Mouse (Mus musculus) left cerebral cortex, postnatal 4 days (tissue): ENCODE measurements around the gene Camkmt. TPM values are rescaled to one million over a fixed set of nuclear protein-coding genes. Genes with fewer than 3 reads are reported as not detected.
A peak's percentile ranks its signal among the peaks of the same experiment; 100 is the strongest.

ENCODE experiments used
- DNase-seq: peaks from one replicate; pipeline ENCODE4 v3.0.0-alpha.2; 2022
- intact Hi-C: fragments of 180-260 bp; cut with DNase I; formaldehyde crosslinking; loops from one replicate; pipeline ENCODE4 v1.15.1; 2025
- total RNA-seq, 2 experiments: library from RNA; stranded (reverse); gene quantifications; 2 replicates each; pipeline ENCODE4 v1.2.3; 2021

Gene Camkmt
- total RNA-seq, 2 experiments from 2014 or later: 13.1 to 14.6 TPM

- intact Hi-C loops: no loop called here
- DNase-seq: peak; percentile 13
Observed at GRCm38 (mm10) chr17:85089011-85089410, 1.3 kb upstream of the Camkmt start.

GRCm38 (mm10) chr17:85089621-85090020, 731 bp upstream of the Camkmt start:
- DNase-seq: no peak
- intact Hi-C loops: no loop called here

- intact Hi-C loops: no loop called here
- DNase-seq: no peak
Observed at GRCm38 (mm10) chr17:85091762-85092161, 1.4 kb downstream of the Camkmt start.

DNA sequence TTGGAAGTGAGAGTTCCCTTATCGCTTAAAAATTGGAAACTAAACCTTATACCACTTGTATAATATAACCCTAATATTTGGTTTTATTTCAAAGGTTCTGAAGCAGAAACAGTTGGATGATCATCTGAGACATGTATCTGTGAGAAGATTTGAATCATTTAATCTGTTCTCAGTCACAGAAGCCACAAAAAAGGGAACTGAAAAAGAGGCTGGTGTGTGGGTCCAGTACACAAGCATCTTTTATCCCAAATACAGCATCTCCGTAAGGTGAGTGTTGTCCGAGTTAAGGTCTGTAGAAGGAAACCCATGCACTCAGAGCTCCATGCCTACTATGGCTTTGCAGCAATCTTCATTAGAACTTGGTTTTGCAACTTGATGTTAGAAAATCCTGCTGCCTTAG, 6.0 kb downstream of the Camkmt start:
- intact Hi-C loops: no loop called here
- DNase-seq: no peak

GRCm38 (mm10) chr17:85098677-85099323, 8.4 kb downstream of the Camkmt start:
- intact Hi-C loops: no loop called here
- DNase-seq: no peak

DNA sequence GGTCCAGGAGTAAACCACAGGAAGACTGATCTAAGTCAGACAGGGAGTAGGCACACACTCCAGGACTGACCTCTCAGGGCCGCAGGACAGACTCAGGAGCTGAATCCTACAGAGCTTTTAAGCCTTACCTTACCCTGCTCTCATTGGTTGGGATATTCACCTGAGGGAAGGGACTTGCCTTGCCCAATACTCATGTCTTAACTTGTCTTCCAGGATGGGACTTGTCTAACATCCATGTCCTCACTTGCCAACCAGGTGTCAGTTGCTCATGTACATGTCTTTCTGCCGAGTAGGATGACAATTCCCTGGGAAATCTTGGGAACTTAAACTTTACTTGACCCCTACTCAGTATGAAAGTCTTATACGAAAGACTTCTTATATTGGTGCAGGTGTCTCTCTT, 9.9 kb downstream of the Camkmt start:
- intact Hi-C loops: no loop called here
- DNase-seq: no peak

GRCm38 (mm10) chr17:85101751-85102150, 11.4 kb downstream of the Camkmt start:
- intact Hi-C loops: no loop called here
- peak; percentile 17 for DNase-seq

GRCm38 (mm10) chr17:85103310-85103709, 13.0 kb downstream of the Camkmt start:
- intact Hi-C loops: no loop called here
- DNase-seq: no peak

GRCm38 (mm10) chr17:85110640-85111039, 20.3 kb downstream of the Camkmt start:
- intact Hi-C loops: no loop called here
- DNase-seq: no peak

GRCm38 (mm10) chr17:85113441-85113840, 23.1 kb downstream of the Camkmt start:
- intact Hi-C loops: no loop called here
- DNase-seq: no peak

GRCm38 (mm10) chr17:85116643-85117042, 26.3 kb downstream of the Camkmt start:
- peak; percentile 63 for DNase-seq
- intact Hi-C loops: loop anchor here (5.0 kb wide), 1 partner anchor 516 kb away; no protein-coding TSS in a partner anchor

GRCm38 (mm10) chr17:85138393-85138792, 48.0 kb downstream of the Camkmt start:
- intact Hi-C loops: no loop called here
- DNase-seq: no peak

- intact Hi-C loops: no loop called here
- no peak for DNase-seq
Observed at GRCm38 (mm10) chr17:85141621-85142020, 51.3 kb downstream of the Camkmt start.

DNA sequence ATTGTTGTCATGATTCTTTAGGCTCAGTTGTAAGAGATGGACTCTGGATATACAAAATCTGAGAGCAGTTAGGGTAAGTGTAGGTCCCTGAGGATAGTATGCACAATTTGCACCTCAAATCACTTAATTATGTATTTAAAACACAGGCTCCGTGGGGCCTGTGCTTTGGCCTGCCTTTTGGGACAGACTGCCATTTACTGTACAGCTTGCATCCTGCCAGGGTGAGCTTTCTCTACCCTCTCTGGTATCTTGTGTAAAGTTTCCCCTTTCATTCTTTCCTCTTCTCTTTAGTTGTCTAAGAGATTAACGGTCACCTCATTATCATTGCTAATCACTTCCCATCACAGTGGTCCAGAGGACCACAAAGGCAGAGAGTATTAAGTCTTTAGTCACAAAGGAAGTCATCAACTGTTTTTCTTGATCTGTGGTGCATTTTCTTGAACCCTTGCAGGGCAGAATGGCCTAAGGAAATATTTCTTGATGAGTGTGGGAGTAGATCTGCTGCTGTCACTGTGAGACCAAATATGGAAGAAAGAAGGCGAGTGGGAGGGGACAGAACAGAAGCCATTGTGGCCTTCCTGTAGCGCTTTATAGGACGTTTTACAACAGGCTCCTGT, 52.3 kb downstream of the Camkmt start:
- intact Hi-C loops: no loop called here
- DNase-seq: no peak

DNA sequence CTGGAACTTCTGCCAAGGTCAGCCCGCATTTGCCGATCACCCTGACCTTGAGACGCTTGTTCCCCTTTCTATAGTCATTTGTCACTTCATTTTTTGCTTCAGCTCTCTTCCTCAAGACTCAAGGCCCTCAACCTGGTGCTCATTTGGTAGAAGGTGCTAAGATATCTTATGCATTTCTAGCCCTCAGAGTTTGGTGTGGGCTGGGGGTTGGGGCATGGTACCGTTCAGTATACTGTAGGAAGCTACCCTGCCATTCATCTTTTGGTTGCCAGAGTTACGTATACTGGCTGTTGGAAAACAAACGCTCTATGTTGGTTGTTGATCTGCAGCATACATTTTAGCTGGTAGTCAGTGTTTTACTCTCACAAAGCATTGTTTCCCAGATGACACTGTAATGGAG, 53.8 kb downstream of the Camkmt start:
- no peak for DNase-seq
- intact Hi-C loops: no loop called here

GRCm38 (mm10) chr17:85148348-85148747, 58.0 kb downstream of the Camkmt start:
- intact Hi-C loops: no loop called here
- no peak for DNase-seq

DNA sequence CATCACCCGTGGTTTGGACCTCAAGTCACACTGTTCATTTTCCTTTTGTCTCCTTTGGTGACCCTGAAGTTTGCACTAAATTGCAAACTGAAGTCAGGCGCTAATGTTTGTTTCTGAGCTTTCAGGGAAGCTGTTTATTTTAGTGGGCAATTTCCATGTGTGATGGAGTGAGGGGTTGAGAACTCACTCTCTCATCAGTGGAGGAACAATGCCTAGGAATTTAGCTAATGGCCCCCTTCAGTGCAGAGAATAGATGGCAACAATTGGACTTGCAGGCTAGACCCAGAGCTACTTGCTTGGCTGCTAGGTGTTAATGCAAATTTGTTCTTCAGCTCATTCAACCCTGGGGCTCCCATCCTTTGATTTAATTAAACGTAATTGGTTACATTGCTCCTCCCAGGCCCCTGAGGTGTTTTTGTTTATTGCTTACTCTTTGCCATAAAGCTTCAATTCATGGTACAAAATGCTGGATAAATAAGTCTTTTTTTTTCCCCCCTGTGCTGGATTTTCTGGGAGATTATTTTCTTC, 58.9 kb downstream of the Camkmt start:
- DNase-seq: no peak
- intact Hi-C loops: no loop called here

GRCm38 (mm10) chr17:85151264-85151663, 60.9 kb downstream of the Camkmt start:
- intact Hi-C loops: no loop called here
- no peak for DNase-seq

GRCm38 (mm10) chr17:85158202-85158601, 67.8 kb downstream of the Camkmt start:
- intact Hi-C loops: no loop called here
- DNase-seq: no peak

DNA sequence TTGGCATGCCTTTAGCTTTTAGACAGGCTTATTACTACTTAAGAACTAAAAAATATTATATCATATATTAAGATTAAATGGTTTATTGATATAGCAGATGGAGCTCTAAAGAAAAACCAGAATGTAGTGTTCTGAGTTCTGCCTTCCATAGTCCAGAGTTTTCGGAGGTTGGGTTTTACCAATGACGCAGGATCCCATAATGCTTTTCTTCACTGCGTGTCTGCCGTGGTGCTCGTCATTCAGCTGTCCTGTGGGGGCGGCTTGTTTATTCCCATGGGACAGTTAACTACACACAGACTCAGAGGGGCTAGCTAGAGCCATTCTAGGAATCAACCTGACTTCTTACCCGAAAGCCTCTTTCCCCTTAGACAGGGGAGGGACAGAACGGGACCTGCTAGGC, 69.2 kb downstream of the Camkmt start:
- intact Hi-C loops: no loop called here
- no peak for DNase-seq

DNA sequence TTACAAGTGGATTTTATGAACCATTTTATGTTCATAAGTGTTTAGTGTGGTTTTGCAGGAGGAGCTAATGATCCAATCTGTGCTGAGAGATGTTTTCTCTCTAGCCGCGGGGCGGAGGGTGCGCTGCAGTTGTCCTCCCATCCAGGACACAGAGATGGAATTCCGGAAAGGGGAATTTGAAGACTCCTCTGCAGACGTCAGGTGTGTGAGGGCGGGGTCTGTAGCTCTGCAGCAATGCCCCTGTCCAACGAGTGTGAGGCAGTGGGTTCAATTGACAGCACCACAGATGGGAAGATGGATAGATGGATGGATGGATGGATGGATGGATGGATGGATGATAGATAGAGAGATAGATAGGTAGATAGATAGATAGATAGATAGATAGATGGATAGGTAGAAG, 70.4 kb downstream of the Camkmt start:
- no peak for DNase-seq
- intact Hi-C loops: no loop called here

- intact Hi-C loops: no loop called here
- DNase-seq: no peak
Observed at GRCm38 (mm10) chr17:85162569-85163271, 72.4 kb downstream of the Camkmt start.
